Mouse (Mus musculus) kidney, embryonic 15.5 days (tissue): ENCODE data around the gene Sytl4. TPM values are rescaled to one million over a fixed set of nuclear protein-coding genes. Genes with fewer than 3 reads are reported as not detected.

Experiments used
- ATAC-seq: fragments of 200-750 bp; cut with Nextera tagmentation; replicated peaks from 2 replicates; pipeline ENCODE4 v1.8.0; 2017; ENCODE audit warnings: moderate TSS enrichment; ENCODE audit not compliant: low FRiP score
- H3K27ac ChIP-seq: fragments of 300-500 bp; sonication (generic); 2 replicates; pipeline ENCODE4 v1.5.1; 2015; ENCODE audit warnings: mild to moderate bottlenecking, inconsistent platforms
- H3K27me3 ChIP-seq: fragments of 300-500 bp; sonication (generic); 2 replicates; pipeline ENCODE4 v1.6.1; 2015; ENCODE audit warnings: inconsistent platforms
- H3K36me3 ChIP-seq: fragments of 300-500 bp; sonication (generic); 2 replicates; pipeline ENCODE4 v1.6.1; 2015; ENCODE audit warnings: inconsistent platforms
- H3K4me1 ChIP-seq: fragments of 300-500 bp; sonication (generic); 2 replicates; pipeline ENCODE4 v1.6.1; 2015; ENCODE audit warnings: inconsistent platforms
- H3K4me2 ChIP-seq: fragments of 300-500 bp; sonication (generic); 2 replicates; pipeline ENCODE4 v1.6.1; 2015; ENCODE audit warnings: moderate library complexity, mild to moderate bottlenecking, inconsistent platforms
- H3K4me3 ChIP-seq: fragments of 300-500 bp; sonication (generic); replicated peaks from 2 replicates; pipeline ENCODE4 v1.5.1; 2015; ENCODE audit warnings: mild to moderate bottlenecking, inconsistent platforms
- H3K9ac ChIP-seq: fragments of 300-500 bp; sonication (generic); 2 replicates; pipeline ENCODE4 v1.6.1; 2015; ENCODE audit warnings: mild to moderate bottlenecking, inconsistent platforms
- H3K9me3 ChIP-seq: fragments of 300-500 bp; sonication (generic); replicated peaks from 2 replicates; pipeline ENCODE4 v1.6.1; 2016; ENCODE audit warnings: inconsistent platforms
- WGBS: fragments of 180-500 bp; shearing (Covaris S2); methylation state at CpG from one replicate; pipeline ENCODE4 v1.1.7; 2015; ENCODE audit warnings: mixed read lengths; 5-methylcytosine and 5-hydroxymethylcytosine counted together
- polyA plus RNA-seq: library from polyadenylated mRNA; unstranded; fragments of >200 nt; fragmentation: Nextera tagmentation; extraction: Ambion mirVana; gene quantifications from 2 replicates; pipeline ENCODE4 v1.2.1, GENCODE M21; 2015

The Sytl4 gene
- polyA plus RNA-seq, 1 experiment from 2014 or later = 9.6 TPM

DNA sequence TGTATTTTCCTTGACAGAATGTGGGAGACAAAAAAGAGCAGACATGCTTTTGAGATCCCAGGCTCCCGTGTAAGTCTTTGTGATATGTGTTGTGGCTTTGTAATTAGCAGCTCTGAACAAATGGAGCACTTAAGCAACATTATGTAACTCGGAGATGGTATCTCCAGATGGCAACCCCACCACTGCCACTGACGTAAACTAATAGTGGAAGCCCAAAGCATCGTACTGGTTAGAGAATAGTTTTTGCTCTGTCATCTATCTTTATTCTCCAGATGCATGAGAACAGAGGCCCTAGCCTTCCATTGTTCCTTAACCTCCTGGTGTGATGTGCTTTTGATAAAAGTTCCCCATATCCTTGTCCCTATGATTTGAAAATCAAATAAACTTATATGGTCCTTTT is 60.4 kb downstream of the Sytl4 start:
- Histone ChIP-seq H3K4me3 (no peak overlapping the region), H3K27me3 (peaks cover 22% of the 10 kb centered on the region), H3K4me1 (no peaks in the 10 kb centered on the region), H3K9ac (no peak overlapping the region), H3K4me2 (no peak overlapping the region), H3K27ac (no peak overlapping the region), H3K36me3 (no peaks in the 10 kb centered on the region), H3K9me3 (no peaks in the 10 kb centered on the region)
- WGBS = 65% methylated on average over 4 of the region's 4 CpGs
- ATAC-seq = no peak

- ATAC-seq = no peak
- H3K27ac ChIP-seq = no peak overlapping the region
- no peaks in the 10 kb centered on the region for H3K9me3 ChIP-seq
- 36% methylated on average over 7 of the region's 7 CpGs for WGBS
- H3K4me2 ChIP-seq = no peak overlapping the region
- H3K27me3 ChIP-seq = peaks cover 48% of the 10 kb centered on the region
- 0 out of 2 replicates have a peak, but pooled peaks cover 2% of the 10 kb centered on the region for H3K4me1 ChIP-seq
- no peaks in the 10 kb centered on the region for H3K36me3 ChIP-seq
- H3K9ac ChIP-seq = no peak overlapping the region
- H3K4me3 ChIP-seq = no peak overlapping the region
These were observed 67.4 kb downstream of the Sytl4 start for GRCm38 (mm10) chrX:133914219-133914618.

- no peaks in the 10 kb centered on the region for H3K9me3 ChIP-seq
- H3K27ac ChIP-seq = no peak overlapping the region
These were observed 68.6 kb downstream of the Sytl4 start for GRCm38 (mm10) chrX:133913006-133913405.

GRCm38 (mm10) chrX:133911397-133912103 is 70.1 kb downstream of the Sytl4 start:
- H3K27me3 ChIP-seq = peaks cover 50% of the 10 kb centered on the region
- no peak for ATAC-seq
- H3K4me3 ChIP-seq = no peak overlapping the region
- no peaks in the 10 kb centered on the region for H3K9me3 ChIP-seq
- H3K4me1 ChIP-seq = 0 out of 2 replicates have a peak, but pooled peaks cover 7% of the 10 kb centered on the region
- H3K4me2 ChIP-seq = no peak overlapping the region
- H3K9ac ChIP-seq = no peak overlapping the region
- 63% methylated on average over 10 of the region's 10 CpGs for whole genome bisulfite sequencing
- H3K27ac ChIP-seq = 0 out of 2 replicates have a peak overlapping the region, but pooled peaks have one; percentile 22
- H3K36me3 ChIP-seq = no peaks in the 10 kb centered on the region

More at GRCm38 (mm10) chrX:133913006-133913405, 68.6 kb downstream of the Sytl4 start:
- 0 out of 2 replicates have a peak, but pooled peaks cover 7% of the 10 kb centered on the region for H3K4me1 ChIP-seq
- no peak overlapping the region for H3K4me2 ChIP-seq
- H3K27me3 ChIP-seq = peaks cover 50% of the 10 kb centered on the region
- no peak overlapping the region for H3K9ac ChIP-seq
- H3K4me3 ChIP-seq = no peak overlapping the region
- no peak for ATAC-seq
- no peaks in the 10 kb centered on the region for H3K36me3 ChIP-seq
- 83% methylated on average over 3 of the region's 3 CpGs for WGBS

DNA sequence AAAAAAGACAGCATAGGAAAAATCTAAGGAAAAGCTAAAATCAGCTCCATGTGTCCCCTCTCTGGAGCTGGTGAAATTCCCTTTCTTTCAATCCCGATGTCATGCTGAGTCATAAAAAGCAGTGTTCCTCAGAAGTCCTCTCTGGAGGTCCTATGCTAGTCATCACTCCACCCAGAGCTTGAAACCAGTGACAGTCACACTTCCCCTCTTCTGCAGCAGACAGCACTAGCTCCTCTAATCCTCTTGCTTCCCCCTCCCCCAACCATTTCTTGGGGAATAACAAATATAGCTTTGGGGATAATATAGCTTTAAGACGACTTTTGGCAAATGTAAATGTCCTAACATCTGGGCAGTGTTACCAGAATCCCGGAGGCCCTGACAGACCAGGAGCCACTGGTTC is 73.4 kb downstream of the Sytl4 start, which contains the start of gene Srpx2:
TSS of gene Srpx2 (plus strand) at position 166 of the 400 bp plus-strand sequence.
- Histone ChIP-seq H3K9ac (no peak within 1 kb of the TSS), H3K4me2 (no peak within 1 kb of the TSS), H3K9me3 (no peaks in the 10 kb centered on the region), H3K27me3 (peaks cover 33% of the 10 kb centered on the region), H3K27ac (no peak within 1 kb of the TSS), H3K36me3 (no peaks in the 10 kb centered on the region), H3K4me3 (no peak within 1 kb of the TSS), H3K4me1 (0 out of 2 replicates have a peak, but pooled peaks cover 4% of the 10 kb centered on the region)
- ATAC-seq = no peak
- 31% methylated on average over 3 of the region's 3 CpGs for WGBS

DNA sequence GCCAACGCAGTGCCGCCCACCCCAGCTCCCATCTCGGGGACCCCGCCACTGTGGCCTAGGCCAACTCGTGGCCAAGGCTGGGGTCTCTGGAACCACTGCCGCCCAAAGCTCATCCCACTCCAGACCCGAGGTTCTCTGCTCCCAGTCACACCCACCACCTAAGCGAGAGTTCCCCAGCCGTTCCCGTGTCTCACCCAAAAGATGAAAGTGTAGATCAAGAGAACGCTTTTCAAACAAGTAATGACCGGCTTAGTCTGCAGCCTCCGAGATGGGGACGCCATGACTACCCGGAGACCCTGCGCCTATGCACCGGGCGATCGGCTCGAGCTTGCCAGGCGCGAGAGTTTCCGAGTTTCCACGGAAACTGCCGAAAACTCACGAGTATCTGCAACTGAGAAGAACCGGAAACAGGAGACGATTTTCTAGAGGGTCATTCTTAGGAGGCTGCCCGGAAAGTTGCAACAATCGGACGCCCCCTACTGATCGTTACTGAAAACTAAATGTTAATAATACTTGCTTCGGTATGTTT is 83.5 kb downstream of the Sytl4 start, which contains the start of gene Tspan6:
TSS of gene Tspan6 (minus strand) at position 416 of the 529 bp plus-strand sequence.
- peak; percentile 98 for ATAC-seq
- Histone ChIP-seq H3K27me3 (peaks cover 11% of the 10 kb centered on the region), H3K4me2 (peak within 1 kb of the TSS; percentile 58), H3K4me1 (0 out of 2 replicates have a peak, but pooled peaks cover 2% of the 10 kb centered on the region), H3K36me3 (peaks cover 10% of the 10 kb centered on the region), H3K9ac (peak within 1 kb of the TSS; percentile 62), H3K4me3 (peak within 1 kb of the TSS; percentile 61), H3K27ac (peak within 1 kb of the TSS; percentile 56; the same call in 1 of the 2 replicates), H3K9me3 (no peaks in the 10 kb centered on the region)
- 26% methylated on average over 33 of the region's 33 CpGs for whole genome bisulfite sequencing

DNA sequence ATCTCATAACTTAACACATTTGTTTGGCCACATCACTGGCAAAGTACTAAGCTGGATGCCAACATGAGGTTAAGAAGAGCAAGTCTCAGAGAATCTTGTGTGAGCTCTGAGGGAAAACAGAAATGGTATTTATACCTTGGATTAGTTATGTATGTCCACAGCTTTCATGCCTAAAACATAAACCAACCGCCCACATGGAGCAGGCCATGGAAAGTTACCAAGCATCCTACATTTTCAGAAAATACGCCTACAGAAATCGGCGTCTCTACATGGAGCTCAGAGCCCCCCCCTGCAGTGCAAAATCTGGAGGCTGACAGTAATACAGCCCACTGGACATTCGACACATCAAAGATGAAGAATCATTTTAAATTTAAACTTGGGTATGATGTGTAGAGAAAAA is 93.5 kb downstream of the Sytl4 start:
- ATAC-seq = no peak
- H3K27ac ChIP-seq = no peak overlapping the region

DNA sequence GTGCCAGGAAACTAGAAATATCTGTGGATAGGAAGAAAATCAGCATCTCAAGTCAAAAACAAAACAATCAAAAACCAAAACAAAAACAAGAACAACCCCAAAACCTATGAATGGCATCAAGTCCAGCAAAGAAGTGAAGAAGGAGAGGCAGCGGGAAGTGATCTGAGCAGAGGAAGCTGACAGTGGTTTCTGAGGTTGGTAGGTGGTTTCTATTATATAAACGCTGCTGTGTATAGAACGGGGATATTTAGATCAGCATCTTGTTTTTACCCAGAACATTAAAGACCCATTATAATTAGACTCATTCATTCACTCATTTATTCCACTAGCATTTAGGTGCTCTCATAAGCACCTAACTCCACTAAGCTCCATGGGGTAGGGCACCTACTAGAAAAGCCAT is 94.3 kb downstream of the Sytl4 start:
- Histone ChIP-seq H3K4me2 (no peak overlapping the region), H3K4me3 (no peak overlapping the region), H3K4me1 (no peaks in the 10 kb centered on the region), H3K27ac (no peak overlapping the region), H3K9me3 (no peaks in the 10 kb centered on the region), H3K27me3 (no peaks in the 10 kb centered on the region), H3K36me3 (peaks cover 13% of the 10 kb centered on the region), H3K9ac (no peak overlapping the region)
- no peak for ATAC-seq
- WGBS = 97% methylated on average over 3 of the region's 3 CpGs

More for the DNA sequence above, 93.5 kb downstream of the Sytl4 start:
- Histone ChIP-seq H3K27me3 (no peaks in the 10 kb centered on the region), H3K9me3 (no peaks in the 10 kb centered on the region), H3K36me3 (peaks cover 13% of the 10 kb centered on the region), H3K4me2 (no peak overlapping the region), H3K4me3 (no peak overlapping the region), H3K4me1 (no peaks in the 10 kb centered on the region), H3K9ac (no peak overlapping the region)
- WGBS = 91% methylated on average over 5 of the region's 5 CpGs

Other genes starting within 250 kb of the Sytl4 start
- gene Tnmd, start 130.8 kb downstream of the Sytl4 start, polyA plus RNA-seq = 2.9 and 5.4 TPM in 2 replicates
- 163 and 186 TPM in 2 replicates for gene Tspan6, start 83.4 kb downstream of the Sytl4 start, polyA plus RNA-seq
- 3.8 and 4.9 TPM in 2 replicates for gene Srpx2, start 73.4 kb downstream of the Sytl4 start, polyA plus RNA-seq
- 47.7 and 49.1 TPM in 2 replicates for gene Cstf2, start 77.4 kb upstream of the Sytl4 start, polyA plus RNA-seq
- gene Xkrx, start 180.3 kb upstream of the Sytl4 start, polyA plus RNA-seq = 0.13 and 0.32 TPM in 2 replicates
- not detected in 2 replicates for gene Arl13a, start 205.7 kb upstream of the Sytl4 start, polyA plus RNA-seq
- not detected in 2 replicates for gene Nox1, start 240.1 kb upstream of the Sytl4 start, polyA plus RNA-seq